Mouse (Mus musculus) ES-E14 (cell line): ENCODE measurements around the gene Eva1a.

ENCODE experiments used
- CHD2 ChIP-seq: IDR thresholded peaks from 2 replicates; pipeline ENCODE4 v1.6.1; 2014; ENCODE audit warnings: mild to moderate bottlenecking, low read depth, low read length, inconsistent platforms
- HCFC1 ChIP-seq: IDR thresholded peaks from 2 replicates; pipeline ENCODE4 v1.6.1; 2012; ENCODE audit warnings: low read length, inconsistent platforms, borderline replicate concordance; ENCODE audit not compliant: insufficient read depth
- MAFK ChIP-seq: IDR thresholded peaks from 2 replicates; pipeline ENCODE4 v1.6.1; 2014; ENCODE audit warnings: mild to moderate bottlenecking, low read depth, low read length, inconsistent platforms; ENCODE audit not compliant: insufficient read depth
- ZC3H11A ChIP-seq: IDR thresholded peaks from 2 replicates; pipeline ENCODE4 v1.6.1; 2012; ENCODE audit warnings: low read depth, mild to moderate bottlenecking, inconsistent platforms, low read length, borderline replicate concordance
- ZNF384 ChIP-seq: IDR thresholded peaks from 2 replicates; pipeline ENCODE4 v1.6.1; 2012; ENCODE audit warnings: low read depth, low read length, inconsistent platforms

DNA sequence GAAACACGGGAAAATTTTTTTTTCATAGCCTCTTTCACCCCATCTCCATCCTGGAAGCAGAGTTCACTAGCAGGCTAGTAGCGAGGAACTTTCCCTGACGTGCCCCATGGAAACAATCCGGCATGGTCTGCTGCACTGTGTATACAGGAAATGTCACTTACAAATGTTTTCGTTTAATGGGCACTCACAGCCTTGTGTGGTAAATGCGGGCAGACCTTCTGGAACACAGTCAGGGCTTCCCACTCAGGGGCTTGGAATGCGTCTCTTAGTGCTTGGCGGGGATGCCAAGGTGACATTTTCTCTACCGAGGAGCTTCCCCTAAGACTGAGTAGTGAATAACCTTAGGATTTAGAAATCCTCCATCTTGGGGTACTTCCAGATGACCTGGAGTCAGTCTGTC lies 87.0 kb downstream of the Eva1a start:
- no peak for TF ChIP-seq MAFK
- no peak for TF ChIP-seq CHD2
- no peak for TF ChIP-seq HCFC1
- no peak for TF ChIP-seq ZNF384
- no peak for TF ChIP-seq ZC3H11A
